Mouse (Mus musculus) stomach, embryonic 14.5 days (tissue): Measurements from ENCODE around the gene Ube2e2. TPM values are rescaled to one million over a fixed set of nuclear protein-coding genes. Genes with fewer than 3 reads are reported as not detected.

ENCODE experiments used
- ATAC-seq: fragments of 200-750 bp; cut with Nextera tagmentation; 2 replicates; pipeline ENCODE4 v1.8.0; 2017; ENCODE audit warnings: low read depth, moderate TSS enrichment; ENCODE audit not compliant: insufficient number of reproducible peaks, insufficient read depth, low FRiP score
- H3K27ac ChIP-seq: fragments of 300-500 bp; sonication (generic); 2 replicates; pipeline ENCODE4 v1.5.1; 2014; ENCODE audit warnings: mild to moderate bottlenecking, low read length, moderate library complexity, mixed read lengths
- H3K27me3 ChIP-seq: fragments of 300-500 bp; sonication (generic); 2 replicates; pipeline ENCODE4 v1.6.1; 2014; ENCODE audit warnings: low read length, control low read depth, mixed read lengths; ENCODE audit not compliant: control insufficient read depth, insufficient read depth
- H3K36me3 ChIP-seq: fragments of 300-500 bp; sonication (generic); 2 replicates; pipeline ENCODE4 v1.6.1; 2014; ENCODE audit warnings: mild to moderate bottlenecking, control low read depth, low read length, moderate library complexity, mixed read lengths; ENCODE audit not compliant: control insufficient read depth, insufficient read depth
- H3K4me1 ChIP-seq: fragments of 300-500 bp; sonication (generic); 2 replicates; pipeline ENCODE4 v1.6.1; 2014; ENCODE audit warnings: low read length, control low read depth, mixed read lengths; ENCODE audit not compliant: control insufficient read depth, insufficient read depth
- H3K4me2 ChIP-seq: fragments of 300-500 bp; sonication (generic); replicated peaks from 2 replicates; pipeline ENCODE4 v1.6.1; 2014; ENCODE audit warnings: low read depth, low read length, control low read depth
- H3K4me3 ChIP-seq: fragments of 300-500 bp; sonication (generic); 2 replicates; pipeline ENCODE4 v1.5.1; 2014; ENCODE audit warnings: low read depth, low read length, control low read depth
- H3K9ac ChIP-seq: fragments of 300-500 bp; sonication (generic); replicated peaks from 2 replicates; pipeline ENCODE4 v1.6.1; 2014; ENCODE audit warnings: low read depth, mild to moderate bottlenecking, control low read depth, low read length, moderate library complexity, mixed read lengths
- H3K9me3 ChIP-seq: fragments of 300-500 bp; sonication (generic); 2 replicates; pipeline ENCODE4 v1.6.1; 2016; ENCODE audit warnings: low read depth, low read length, control low read depth; ENCODE audit not compliant: control insufficient read depth
- WGBS: fragments of 180-500 bp; shearing (Covaris S2); extraction: QIAGEN DNeasy Blood & Tissue Kit; methylation state at CpG from one replicate; pipeline ENCODE4 v1.1.7; 2014; 5-methylcytosine and 5-hydroxymethylcytosine counted together
- polyA plus RNA-seq: library from polyadenylated mRNA; unstranded; fragments of >200 nt; fragmentation: Nextera tagmentation; extraction: Ambion mirVana; gene quantifications from 2 replicates; pipeline ENCODE4 v1.2.1, GENCODE M21; 2014

Gene Ube2e2
- polyA plus RNA-seq, 1 experiment from 2014 or later, result 71.3 TPM

- H3K27ac ChIP-seq, result no peak overlapping the region
- no peaks in the 10 kb centered on the region for H3K9me3 ChIP-seq
- no peaks in the 10 kb centered on the region for H3K27me3 ChIP-seq
- H3K4me3 ChIP-seq, result no peak overlapping the region
- 91% methylated on average over 1 of the region's 1 CpGs for WGBS
- no peaks in the 10 kb centered on the region for H3K4me1 ChIP-seq
- no peak overlapping the region for H3K4me2 ChIP-seq
- H3K9ac ChIP-seq, result no peak overlapping the region
- ATAC-seq, result no peak
- H3K36me3 ChIP-seq, result no peaks in the 10 kb centered on the region
Observed at GRCm38 (mm10) chr14:18637739-18638138, 256.3 kb downstream of the Ube2e2 start.

- Histone ChIP-seq H3K27ac (no peak overlapping the region), H3K36me3 (no peaks in the 10 kb centered on the region), H3K4me1 (no peaks in the 10 kb centered on the region), H3K9me3 (no peaks in the 10 kb centered on the region), H3K4me2 (no peak overlapping the region), H3K4me3 (no peak overlapping the region), H3K9ac (no peak overlapping the region), H3K27me3 (no peaks in the 10 kb centered on the region)
- ATAC-seq, result no peak
- WGBS, result 71% methylated on average over 1 of the region's 1 CpGs
Observed at GRCm38 (mm10) chr14:18628170-18628569, 265.9 kb downstream of the Ube2e2 start.

GRCm38 (mm10) chr14:18618603-18619002 is 275.5 kb downstream of the Ube2e2 start:
- H3K9ac ChIP-seq, result no peak overlapping the region
- H3K4me1 ChIP-seq, result no peaks in the 10 kb centered on the region
- H3K27me3 ChIP-seq, result no peaks in the 10 kb centered on the region
- whole genome bisulfite sequencing, result 66% methylated on average over 2 of the region's 2 CpGs
- no peaks in the 10 kb centered on the region for H3K9me3 ChIP-seq
- no peak for ATAC-seq
- no peak overlapping the region for H3K4me3 ChIP-seq
- no peak overlapping the region for H3K4me2 ChIP-seq
- no peak overlapping the region for H3K27ac ChIP-seq
- no peaks in the 10 kb centered on the region for H3K36me3 ChIP-seq

GRCm38 (mm10) chr14:18601927-18602326 is 292.1 kb downstream of the Ube2e2 start:
- 53% methylated on average over 1 of the region's 1 CpGs for WGBS
- H3K4me3 ChIP-seq, result no peak overlapping the region
- H3K36me3 ChIP-seq, result no peaks in the 10 kb centered on the region
- H3K4me1 ChIP-seq, result no peaks in the 10 kb centered on the region
- no peak overlapping the region for H3K4me2 ChIP-seq
- no peak for ATAC-seq
- H3K27ac ChIP-seq, result no peak overlapping the region
- H3K9ac ChIP-seq, result no peak overlapping the region
- no peaks in the 10 kb centered on the region for H3K27me3 ChIP-seq
- H3K9me3 ChIP-seq, result no peaks in the 10 kb centered on the region

GRCm38 (mm10) chr14:18586239-18587034 is 307.6 kb downstream of the Ube2e2 start:
- Histone ChIP-seq H3K36me3 (no peaks in the 10 kb centered on the region), H3K4me2 (no peak overlapping the region), H3K4me3 (no peak overlapping the region), H3K4me1 (no peaks in the 10 kb centered on the region), H3K9me3 (no peaks in the 10 kb centered on the region), H3K27me3 (no peaks in the 10 kb centered on the region), H3K9ac (no peak overlapping the region), H3K27ac (no peak overlapping the region)
- no peak for ATAC-seq
- WGBS, result 88% methylated on average over 4 of the region's 4 CpGs

- Histone ChIP-seq H3K36me3 (no peaks in the 10 kb centered on the region), H3K9me3 (no peaks in the 10 kb centered on the region)
Observed at GRCm38 (mm10) chr14:18581735-18582134, 312.3 kb downstream of the Ube2e2 start.

GRCm38 (mm10) chr14:18574756-18575155 is 319.3 kb downstream of the Ube2e2 start:
- WGBS, result 52% methylated on average over 2 of the region's 2 CpGs
- H3K9ac ChIP-seq, result no peak overlapping the region
- no peaks in the 10 kb centered on the region for H3K27me3 ChIP-seq
- no peaks in the 10 kb centered on the region for H3K9me3 ChIP-seq
- ATAC-seq, result no peak
- H3K4me1 ChIP-seq, result no peaks in the 10 kb centered on the region
- no peaks in the 10 kb centered on the region for H3K36me3 ChIP-seq
- H3K4me2 ChIP-seq, result no peak overlapping the region
- no peak overlapping the region for H3K27ac ChIP-seq
- no peak overlapping the region for H3K4me3 ChIP-seq

More at GRCm38 (mm10) chr14:18581735-18582134, 312.3 kb downstream of the Ube2e2 start:
- Histone ChIP-seq H3K4me2 (no peak overlapping the region), H3K4me3 (no peak overlapping the region), H3K9ac (no peak overlapping the region), H3K27ac (no peak overlapping the region), H3K4me1 (no peaks in the 10 kb centered on the region), H3K27me3 (no peaks in the 10 kb centered on the region)
- WGBS, result 91% methylated on average over 4 of the region's 4 CpGs
- ATAC-seq, result no peak

- no peak overlapping the region for H3K4me2 ChIP-seq
- ATAC-seq, result no peak
- H3K27ac ChIP-seq, result no peak overlapping the region
- H3K4me3 ChIP-seq, result no peak overlapping the region
- H3K27me3 ChIP-seq, result no peaks in the 10 kb centered on the region
- no peak overlapping the region for H3K9ac ChIP-seq
- no peaks in the 10 kb centered on the region for H3K4me1 ChIP-seq
- H3K9me3 ChIP-seq, result no peaks in the 10 kb centered on the region
- 91% methylated on average over 10 of the region's 10 CpGs for WGBS
- H3K36me3 ChIP-seq, result no peaks in the 10 kb centered on the region
Observed at GRCm38 (mm10) chr14:18574130-18574721, 319.8 kb downstream of the Ube2e2 start.
